9 mouse cellular contexts compared by ENCODE assay signal in the genomic region with DNA sequence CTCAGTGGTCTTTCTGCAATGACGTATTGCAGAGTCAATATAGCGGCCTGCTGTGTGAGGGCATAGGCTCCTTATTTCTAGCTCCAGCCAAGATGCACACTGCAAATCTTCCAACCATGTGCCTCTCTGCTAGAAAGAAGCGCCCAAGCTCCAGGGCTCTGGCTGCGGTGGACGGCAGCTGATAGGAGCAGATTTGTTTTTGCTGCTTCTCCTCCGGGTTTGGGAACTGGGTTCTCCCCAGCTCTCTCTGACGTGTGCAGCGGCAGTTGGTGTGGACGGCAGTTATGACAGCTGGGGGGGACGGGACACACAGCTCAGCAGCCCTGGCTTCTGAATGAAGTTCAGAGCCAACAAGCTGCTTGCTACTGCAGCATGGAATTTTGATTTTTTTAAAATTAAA.
DNase-seq lines count a peak whose midpoint lies in the region; ATAC-seq and TF ChIP-seq lines count a peak whose summit lies in the region.
"Had no signal": no experiment of that assay in that cellular context is flagged by ENCODE, and none has a peak within 500 bp of the region (broad histone marks: within the 10 kb centered on the region; RNA-seq: fewer than 3 reads in every experiment).

No protein-coding gene starts in this region.

- H3K9me3 ChIP-seq in forebrain, embryonic 13.5 days (replicated peaks) = no peaks in the 10 kb centered on the region
- H3K9me3 ChIP-seq in forebrain, embryonic 10.5 days = no peaks in the 10 kb centered on the region
- H3K9me3 ChIP-seq in lung, embryonic 14.5 days (ENCODE audit: low read depth, low read length) = no peaks in the 10 kb centered on the region
- no peaks in the 10 kb centered on the region for H3K9me3 ChIP-seq in hindbrain, embryonic 11.5 days (ENCODE audit: control insufficient read depth, low read length)

- H3K4me3 ChIP-seq in forebrain, embryonic 13.5 days = no peak overlapping the region
- H3K4me3 ChIP-seq in forebrain, embryonic 10.5 days = no peak overlapping the region
- no peak overlapping the region for H3K4me3 ChIP-seq in lung, embryonic 14.5 days (ENCODE audit: low read depth, low read length)
- no peak overlapping the region for H3K4me3 ChIP-seq in hindbrain, embryonic 11.5 days (ENCODE audit: low read depth, low read length)

- H3K9ac ChIP-seq in forebrain, embryonic 13.5 days = no peak overlapping the region
- no peak overlapping the region for H3K9ac ChIP-seq in lung, embryonic 14.5 days
- H3K9ac ChIP-seq in hindbrain, embryonic 11.5 days (ENCODE audit: low read depth, low read length) = no peak overlapping the region
- H3K9ac ChIP-seq: liver, embryonic 14.5 days had no signal

- no peak for TF ChIP-seq CTCF in lung, embryonic 14.5 days (IDR thresholded peaks at IDR 0.05; ENCODE audit: low read depth)

- H3K4me2 ChIP-seq in forebrain, embryonic 13.5 days = no peak overlapping the region
- H3K4me2 ChIP-seq in lung, embryonic 14.5 days = no peak overlapping the region
- H3K4me2 ChIP-seq in hindbrain, embryonic 11.5 days (replicated peaks; ENCODE audit: low read depth, low read length) = no peak overlapping the region

- no peak for DNase-seq in forebrain, embryonic 10.5 days (ENCODE audit: extremely low spot score, low spot score)
- peak; percentile 28 for DNase-seq in lung, embryonic 14.5 days
- DNase-seq in lung, adult 18-20 months = no peak
- peak; percentile 67 to 71 for DNase-seq in layer of hippocampus, adult 18-20 months (ENCODE audit: low spot score in 2 of 2)
- peak; percentile 52 for DNase-seq in right cerebral cortex, postnatal 14 days
- no peak for DNase-seq in spleen, postnatal 36 days (ENCODE audit: low spot score in 2 of 2)
- DNase-seq in hindbrain, embryonic 11.5 days (ENCODE audit: low spot score) = no peak

- H3K27me3 ChIP-seq in forebrain, embryonic 13.5 days = no peaks in the 10 kb centered on the region
- no peaks in the 10 kb centered on the region for H3K27me3 ChIP-seq in forebrain, embryonic 10.5 days (ENCODE audit: poor library complexity, severe bottlenecking)
- H3K27me3 ChIP-seq in lung, embryonic 14.5 days (ENCODE audit: insufficient read depth, low read length) = no peaks in the 10 kb centered on the region
- H3K27me3 ChIP-seq in hindbrain, embryonic 11.5 days (ENCODE audit: control insufficient read depth, insufficient read depth, low read length) = no peaks in the 10 kb centered on the region

- WGBS in forebrain, embryonic 13.5 days = 87% methylated on average over 10 of the region's 10 CpGs
- WGBS in forebrain, embryonic 10.5 days = 93% methylated on average over 10 of the region's 10 CpGs
- WGBS in lung, embryonic 14.5 days = 56% methylated on average over 10 of the region's 10 CpGs
- 81% methylated on average over 10 of the region's 10 CpGs for WGBS in hindbrain, embryonic 11.5 days

- H3K4me1 ChIP-seq in forebrain, embryonic 13.5 days = no peaks in the 10 kb centered on the region
- no peaks in the 10 kb centered on the region for H3K4me1 ChIP-seq in forebrain, embryonic 10.5 days
- H3K4me1 ChIP-seq in lung, embryonic 14.5 days (ENCODE audit: insufficient read depth) = 0 out of 2 replicates have a peak, but pooled peaks cover 3% of the 10 kb centered on the region
- H3K4me1 ChIP-seq in hindbrain, embryonic 11.5 days (replicated peaks; ENCODE audit: control insufficient read depth, insufficient read depth, low read length) = no peaks in the 10 kb centered on the region

- H3K27ac ChIP-seq in forebrain, embryonic 13.5 days = no peak overlapping the region
- no peak overlapping the region for H3K27ac ChIP-seq in forebrain, embryonic 10.5 days
- no peak overlapping the region for H3K27ac ChIP-seq in lung, embryonic 14.5 days (ENCODE audit: low read depth)
- no peak overlapping the region for H3K27ac ChIP-seq in hindbrain, embryonic 11.5 days (ENCODE audit: low read depth, low read length)
- H3K27ac ChIP-seq: liver, embryonic 14.5 days had no signal

- no peaks in the 10 kb centered on the region for H3K36me3 ChIP-seq in forebrain, embryonic 13.5 days (ENCODE audit: poor library complexity, severe bottlenecking)
- no peaks in the 10 kb centered on the region for H3K36me3 ChIP-seq in forebrain, embryonic 10.5 days (replicated peaks)
- 0 out of 2 replicates have a peak, but pooled peaks cover 2% of the 10 kb centered on the region for H3K36me3 ChIP-seq in lung, embryonic 14.5 days (ENCODE audit: insufficient read depth)
- H3K36me3 ChIP-seq in hindbrain, embryonic 11.5 days (ENCODE audit: control insufficient read depth, insufficient read depth, low read length) = no peaks in the 10 kb centered on the region

- peak; percentile 39; the same call in 1 of the 2 replicates for ATAC-seq in forebrain, embryonic 13.5 days
- ATAC-seq in lung, embryonic 14.5 days (ENCODE audit: insufficient read depth) = 0 out of 2 replicates have a peak, but pooled peaks have one; percentile 15
- no peak for ATAC-seq in hindbrain, embryonic 11.5 days (ENCODE audit: low FRiP score)

Comparison
In these comparisons a context has a peak if more than half of its experiments do, and no peak if none do; other contexts are left out.
1. DNase-seq: peak in lung, embryonic 14.5 days (single experiment), layer of hippocampus, adult 18-20 months (2 of 2) and right cerebral cortex, postnatal 14 days (single experiment); none in forebrain, embryonic 10.5 days (single experiment), lung, adult 18-20 months (0 of 2), spleen, postnatal 36 days (0 of 2) and hindbrain, embryonic 11.5 days (single experiment).